Mouse (Mus musculus) lung, embryonic 16.5 days (tissue): ENCODE data around the gene Hnmt. TPM values are rescaled to one million over a fixed set of nuclear protein-coding genes. Genes with fewer than 3 reads are reported as not detected.
A peak's percentile ranks its signal among the peaks of the same experiment; 100 is the strongest.
"Not testable (repeated sequence)": the region's sequence is repeated elsewhere in the genome, so short reads cannot be mapped to it uniquely, and the experiment has no call there.

Experiments used
- ATAC-seq: fragments of 200-750 bp; cut with Nextera tagmentation; 2 replicates; pipeline ENCODE4 v1.8.0; 2017; ENCODE audit warnings: low read depth, mild to moderate bottlenecking, moderate library complexity
- H3K27ac ChIP-seq: fragments of 300-500 bp; sonication (generic); 2 replicates; pipeline ENCODE4 v1.5.1; 2014; ENCODE audit warnings: mild to moderate bottlenecking, control low read depth, low read length
- H3K27me3 ChIP-seq: fragments of 300-500 bp; sonication (generic); 2 replicates; pipeline ENCODE4 v1.6.1; 2014; ENCODE audit warnings: low read depth, low read length, mixed read lengths; ENCODE audit not compliant: control insufficient read depth, insufficient read depth
- H3K36me3 ChIP-seq: fragments of 300-500 bp; sonication (generic); 2 replicates; pipeline ENCODE4 v1.6.1; 2014; ENCODE audit warnings: low read length; ENCODE audit not compliant: control insufficient read depth, insufficient read depth
- H3K4me1 ChIP-seq: fragments of 300-500 bp; sonication (generic); replicated peaks from 2 replicates; pipeline ENCODE4 v1.6.1; 2014; ENCODE audit warnings: low read length, mixed read lengths; ENCODE audit not compliant: control insufficient read depth, insufficient read depth
- H3K4me2 ChIP-seq: fragments of 300-500 bp; sonication (generic); 2 replicates; pipeline ENCODE4 v1.6.1; 2014; ENCODE audit warnings: low read depth, low read length, control low read depth
- H3K4me3 ChIP-seq: fragments of 300-500 bp; sonication (generic); 2 replicates; pipeline ENCODE4 v1.5.1; 2014; ENCODE audit warnings: mild to moderate bottlenecking, low read length, control low read depth
- H3K9ac ChIP-seq: fragments of 300-500 bp; sonication (generic); 2 replicates; pipeline ENCODE4 v1.6.1; 2014; ENCODE audit warnings: low read length, control low read depth
- H3K9me3 ChIP-seq: fragments of 300-500 bp; sonication (generic); 2 replicates; pipeline ENCODE4 v1.6.1; 2016; ENCODE audit warnings: low read length; ENCODE audit not compliant: control insufficient read depth
- WGBS: fragments of 180-500 bp; shearing (Covaris S2); extraction: QIAGEN DNeasy Blood & Tissue Kit; methylation state at CpG from one replicate; pipeline ENCODE4 v1.1.7; 2014; 5-methylcytosine and 5-hydroxymethylcytosine counted together
- polyA plus RNA-seq: library from polyadenylated mRNA; unstranded; fragments of >200 nt; fragmentation: Nextera tagmentation; extraction: Ambion mirVana; gene quantifications from 2 replicates; pipeline ENCODE4 v1.2.1, GENCODE M21; 2015

The Hnmt gene
- polyA plus RNA-seq: 1.2 and 1.3 TPM in 2 replicates

DNA sequence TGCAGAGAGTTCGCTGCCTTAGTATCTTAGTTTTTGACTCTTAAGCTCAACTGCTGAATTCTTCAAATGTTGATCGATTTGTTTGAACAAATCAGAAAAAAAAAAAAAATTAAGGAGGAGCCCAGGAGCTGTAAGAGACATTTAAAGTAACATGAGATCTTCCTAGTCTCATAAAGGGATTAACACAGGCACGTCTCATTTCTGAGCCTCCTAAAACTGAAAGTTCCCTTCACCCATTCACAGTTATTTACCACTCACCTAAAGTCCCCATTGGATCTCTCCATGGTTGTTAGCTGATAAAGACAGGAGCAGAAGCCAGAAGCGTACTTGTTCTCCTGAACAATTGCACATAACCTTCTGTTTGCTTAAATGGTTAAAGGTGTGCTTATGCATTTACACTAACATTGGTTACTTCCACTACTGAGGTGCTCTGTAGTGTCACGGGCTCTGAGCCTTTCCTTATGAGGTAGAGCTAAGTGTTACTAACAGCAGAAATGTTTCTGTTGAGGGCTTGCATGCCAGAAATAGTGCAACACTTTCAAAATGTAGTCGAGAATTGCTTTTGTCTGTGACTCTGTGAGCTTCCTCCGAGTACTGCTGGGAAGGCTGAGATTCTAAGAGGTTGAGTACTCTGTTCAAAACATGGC lies at the start of gene Hnmt:
Gene Hnmt, minus strand, starts transcription at position 51 of the 647 bp plus-strand sequence.
- peak within 1 kb of the TSS; percentile 32 for H3K4me3 ChIP-seq
- peak within 1 kb of the TSS; percentile 36 for H3K9ac ChIP-seq
- no peaks in the 10 kb centered on the region for H3K9me3 ChIP-seq
- H3K27me3 ChIP-seq: no peaks in the 10 kb centered on the region
- WGBS: 29% methylated on average over 7 of the region's 7 CpGs
- no peak within 1 kb of the TSS for H3K27ac ChIP-seq
- no peaks in the 10 kb centered on the region for H3K4me1 ChIP-seq
- ATAC-seq: no peak
- no peaks in the 10 kb centered on the region for H3K36me3 ChIP-seq
- H3K4me2 ChIP-seq: peak within 1 kb of the TSS; percentile 50

DNA sequence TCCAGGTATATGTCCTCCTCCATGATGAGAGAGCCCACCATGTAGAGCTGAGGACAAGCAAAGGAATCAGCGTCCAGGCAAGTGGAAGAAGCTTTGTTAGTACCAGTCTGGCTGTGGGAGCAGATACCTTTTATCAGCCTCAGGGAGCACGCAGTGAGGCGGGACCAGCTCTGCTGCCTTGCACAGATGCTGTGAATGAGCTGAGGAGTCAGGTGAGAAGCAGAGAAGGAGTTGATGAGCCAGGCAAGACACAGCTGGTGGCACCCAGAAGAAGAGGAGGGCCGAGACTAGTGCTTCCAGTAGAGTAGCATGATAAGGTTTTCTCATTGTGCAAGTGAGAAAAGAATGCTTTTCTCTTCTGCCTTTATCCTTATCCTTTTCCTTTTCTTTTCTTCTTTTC lies 47.3 kb upstream of the Hnmt start, which contains the start of gene Tbpl2:
Gene Tbpl2, minus strand, starts transcription at position 101 of the 400 bp plus-strand sequence.
- ATAC-seq: no peak
- no peak within 1 kb of the TSS for H3K9ac ChIP-seq
- H3K9me3 ChIP-seq: no peaks in the 10 kb centered on the region
- H3K4me1 ChIP-seq: no peaks in the 10 kb centered on the region
- no peak within 1 kb of the TSS for H3K27ac ChIP-seq
- H3K4me3 ChIP-seq: no peak within 1 kb of the TSS
- H3K27me3 ChIP-seq: no peaks in the 10 kb centered on the region
- H3K4me2 ChIP-seq: no peak within 1 kb of the TSS
- H3K36me3 ChIP-seq: no peaks in the 10 kb centered on the region
- WGBS: 65% methylated on average over 4 of the region's 4 CpGs

DNA sequence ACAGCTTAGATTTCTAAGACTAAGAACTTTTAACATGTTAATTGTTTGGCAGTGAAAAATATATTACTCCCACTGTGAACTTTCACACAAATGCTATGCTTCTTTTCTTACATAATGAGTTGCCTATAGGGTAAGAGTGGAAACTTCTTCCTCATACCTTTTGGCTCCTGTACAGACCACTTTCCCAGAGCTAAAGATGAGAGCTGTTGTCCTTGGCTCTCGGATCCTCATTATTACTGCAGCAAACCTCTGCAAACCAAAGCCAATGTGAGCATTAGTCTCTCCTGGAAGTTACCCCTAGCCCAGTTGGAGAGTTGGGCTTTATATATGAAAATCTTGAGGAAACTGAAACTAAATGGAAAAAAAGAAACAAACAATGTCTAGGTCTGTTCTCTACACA lies 41.7 kb upstream of the Hnmt start:
- Histone ChIP-seq H3K4me2 (no peak overlapping the region), H3K4me3 (no peak overlapping the region), H3K4me1 (no peaks in the 10 kb centered on the region), H3K27ac (no peak overlapping the region), H3K36me3 (no peaks in the 10 kb centered on the region), H3K9me3 (no peaks in the 10 kb centered on the region), H3K27me3 (no peaks in the 10 kb centered on the region), H3K9ac (no peak overlapping the region)
- WGBS: 59% methylated on average over 1 of the region's 1 CpGs
- no peak for ATAC-seq

DNA sequence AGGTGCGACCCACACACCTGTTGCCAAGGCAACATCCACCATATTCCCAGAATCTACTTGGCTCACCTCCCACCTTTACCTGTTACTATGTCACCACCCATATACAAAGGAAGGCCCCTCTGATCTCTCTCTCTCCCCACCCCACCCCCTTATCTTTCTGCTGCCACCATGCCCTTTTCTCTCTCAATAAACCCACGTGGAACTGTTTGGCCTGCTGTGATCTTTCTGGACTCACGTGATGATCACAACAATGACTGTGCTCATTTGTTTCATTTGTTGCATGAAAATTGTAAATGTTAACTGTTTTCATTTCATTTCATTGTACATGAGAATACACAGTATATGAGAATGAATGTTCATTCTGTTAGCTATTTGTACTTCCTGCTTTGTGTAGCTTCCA lies 1.3 kb upstream of the Hnmt start:
- H3K4me3 ChIP-seq: no peak overlapping the region
- H3K4me2 ChIP-seq: no peak overlapping the region
- H3K9ac ChIP-seq: no peak overlapping the region
- ATAC-seq: no peak
- no peaks in the 10 kb centered on the region for H3K9me3 ChIP-seq
- H3K27ac ChIP-seq: no peak overlapping the region
- H3K27me3 ChIP-seq: no peaks in the 10 kb centered on the region
- H3K36me3 ChIP-seq: no peaks in the 10 kb centered on the region
- no peaks in the 10 kb centered on the region for H3K4me1 ChIP-seq
- 75% methylated on average over 3 of the region's 3 CpGs for WGBS

DNA sequence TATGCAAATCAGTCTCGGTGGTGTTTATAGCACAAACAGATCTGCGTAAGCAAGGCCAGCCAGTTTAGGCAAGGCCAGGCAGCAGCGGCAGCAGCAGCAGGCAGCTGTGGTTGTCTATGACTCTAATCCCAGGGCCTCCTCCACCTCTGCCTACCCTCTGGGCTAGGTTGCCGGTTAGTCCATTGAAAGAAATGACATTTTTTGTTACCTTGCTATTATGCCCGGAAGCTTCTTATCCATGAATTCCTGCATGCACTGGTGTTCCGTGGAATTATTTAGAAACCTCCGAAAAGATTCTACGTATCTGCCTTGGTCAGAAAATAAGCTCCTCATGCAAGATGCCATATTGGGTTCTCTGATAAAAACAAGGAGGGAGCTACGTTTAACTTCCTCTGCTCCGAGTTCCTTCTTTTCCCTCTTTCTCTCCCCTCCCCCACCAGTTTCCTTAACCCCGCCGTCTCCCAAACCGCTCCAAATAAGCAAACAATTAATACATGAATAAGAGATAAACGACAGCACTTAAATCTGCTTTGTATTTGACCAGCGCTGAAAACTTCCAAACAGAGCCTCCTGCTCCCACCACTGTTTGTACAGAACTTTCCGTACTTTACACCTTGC lies 605 bp downstream of the Hnmt start:
- Histone ChIP-seq H3K4me2 (peak overlapping the region; percentile 50), H3K27ac (no peak overlapping the region), H3K4me1 (no peaks in the 10 kb centered on the region), H3K9ac (peak overlapping the region; percentile 36), H3K9me3 (no peaks in the 10 kb centered on the region), H3K27me3 (no peaks in the 10 kb centered on the region), H3K4me3 (peak overlapping the region; percentile 32), H3K36me3 (no peaks in the 10 kb centered on the region)
- WGBS: 12% methylated on average over 16 of the region's 16 CpGs
- 0 out of 2 replicates have a peak, but pooled peaks have one; percentile 36 for ATAC-seq

DNA sequence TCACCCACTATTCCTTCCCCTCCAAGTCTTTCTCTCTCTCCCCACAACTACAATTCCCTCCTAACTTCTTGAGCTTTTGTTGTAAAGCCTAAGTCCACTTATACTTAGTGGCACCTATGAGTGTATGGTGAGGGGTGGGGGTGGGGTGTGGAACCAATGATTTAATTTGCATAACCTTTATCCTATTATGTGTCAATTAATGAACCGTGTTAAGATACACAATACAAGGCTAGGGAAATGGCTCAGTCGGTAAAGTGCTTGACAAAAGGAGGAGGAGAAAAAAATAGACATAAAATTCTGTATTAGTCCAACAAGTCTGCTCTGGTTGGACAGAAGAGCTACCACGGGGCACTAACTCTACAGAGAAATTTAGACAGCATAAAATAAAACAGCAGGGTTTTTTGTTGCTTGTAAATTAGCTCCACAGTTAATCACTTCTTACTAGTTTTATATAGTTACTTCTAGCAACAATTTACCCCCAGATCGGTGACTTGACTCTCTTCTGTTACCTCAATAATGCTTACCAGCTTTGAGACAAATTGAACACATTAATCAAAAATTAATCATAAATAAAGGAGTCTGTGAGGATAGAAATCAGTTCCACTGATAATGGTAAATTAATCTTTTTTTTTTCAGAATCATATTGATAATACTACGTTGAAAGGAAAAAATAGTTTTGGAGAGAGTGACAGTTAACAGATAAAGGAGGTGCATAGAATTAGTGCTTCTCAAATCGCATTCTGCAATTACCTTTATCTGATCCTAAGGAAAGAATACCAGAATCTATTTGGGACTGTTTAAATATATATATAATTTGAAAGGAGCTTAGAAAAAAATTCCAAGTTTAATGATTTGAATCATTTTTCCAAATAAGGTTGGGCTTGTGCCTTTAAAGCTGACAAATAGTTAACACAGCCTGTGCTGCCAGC lies 1.4 kb downstream of the Hnmt start:
- no peaks in the 10 kb centered on the region for H3K36me3 ChIP-seq
- H3K4me3 ChIP-seq: peak overlapping the region; percentile 32
- no peak overlapping the region for H3K27ac ChIP-seq
- no peaks in the 10 kb centered on the region for H3K9me3 ChIP-seq
- no peaks in the 10 kb centered on the region for H3K27me3 ChIP-seq
- WGBS: 57% methylated on average over 6 of the region's 6 CpGs
- no peak overlapping the region; the same call in 1 of the 2 replicates for H3K9ac ChIP-seq
- peak overlapping the region; percentile 50 for H3K4me2 ChIP-seq
- ATAC-seq: no peak
- no peaks in the 10 kb centered on the region for H3K4me1 ChIP-seq

DNA sequence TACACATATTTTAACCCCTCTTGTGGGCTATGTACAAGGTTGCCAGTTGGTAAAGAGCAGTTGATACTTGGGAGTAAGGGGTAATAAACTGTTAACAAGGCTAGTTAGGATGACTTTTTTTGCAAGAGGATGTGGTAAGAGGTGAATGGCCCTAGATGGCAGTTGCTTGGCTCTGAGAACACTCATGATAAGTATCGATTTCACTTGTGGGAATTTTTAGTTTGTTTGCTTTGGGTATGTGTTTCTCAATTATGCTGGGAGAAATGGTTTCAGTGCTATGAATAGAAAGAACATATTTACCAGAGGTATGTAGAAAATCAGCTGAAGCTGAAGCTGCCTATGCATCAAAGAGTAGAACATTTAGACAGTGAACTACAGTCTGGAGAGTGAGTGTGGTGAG lies 6.3 kb downstream of the Hnmt start:
- ATAC-seq: no peak
- no peak overlapping the region for H3K4me3 ChIP-seq

DNA sequence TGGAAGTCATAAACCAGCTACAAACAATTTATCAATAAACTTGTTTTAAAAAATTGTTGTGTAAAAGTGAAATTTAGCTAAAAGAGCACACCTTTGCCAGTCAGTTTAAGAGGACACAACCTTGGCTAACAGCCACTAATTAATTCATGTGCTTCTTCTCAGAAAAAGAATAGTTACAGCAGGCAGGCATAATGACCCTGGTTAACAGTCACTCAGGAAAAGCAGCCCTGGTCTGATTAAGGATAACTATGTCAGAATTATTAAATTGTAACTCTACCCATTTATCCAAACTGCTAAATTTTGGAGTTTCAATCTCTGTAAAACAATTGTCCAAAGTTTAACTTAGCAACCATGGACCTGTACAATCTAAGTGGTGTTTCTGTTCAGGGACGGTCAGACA lies 8.7 kb downstream of the Hnmt start:
- H3K4me2 ChIP-seq: no peak overlapping the region
- no peak overlapping the region for H3K27ac ChIP-seq
- H3K36me3 ChIP-seq: no peaks in the 10 kb centered on the region
- no peaks in the 10 kb centered on the region for H3K4me1 ChIP-seq
- H3K27me3 ChIP-seq: no peaks in the 10 kb centered on the region
- no peaks in the 10 kb centered on the region for H3K9me3 ChIP-seq
- no peak for ATAC-seq
- WGBS: 77% methylated on average over 1 of the region's 1 CpGs
- H3K9ac ChIP-seq: no peak overlapping the region
- H3K4me3 ChIP-seq: no peak overlapping the region

More for the DNA sequence above, 6.3 kb downstream of the Hnmt start:
- Histone ChIP-seq H3K9me3 (no peaks in the 10 kb centered on the region), H3K4me1 (no peaks in the 10 kb centered on the region), H3K27ac (no peak overlapping the region), H3K27me3 (no peaks in the 10 kb centered on the region), H3K9ac (no peak overlapping the region), H3K36me3 (no peaks in the 10 kb centered on the region), H3K4me2 (no peak overlapping the region)
- WGBS: 50% methylated on average over 1 of the region's 1 CpGs

DNA sequence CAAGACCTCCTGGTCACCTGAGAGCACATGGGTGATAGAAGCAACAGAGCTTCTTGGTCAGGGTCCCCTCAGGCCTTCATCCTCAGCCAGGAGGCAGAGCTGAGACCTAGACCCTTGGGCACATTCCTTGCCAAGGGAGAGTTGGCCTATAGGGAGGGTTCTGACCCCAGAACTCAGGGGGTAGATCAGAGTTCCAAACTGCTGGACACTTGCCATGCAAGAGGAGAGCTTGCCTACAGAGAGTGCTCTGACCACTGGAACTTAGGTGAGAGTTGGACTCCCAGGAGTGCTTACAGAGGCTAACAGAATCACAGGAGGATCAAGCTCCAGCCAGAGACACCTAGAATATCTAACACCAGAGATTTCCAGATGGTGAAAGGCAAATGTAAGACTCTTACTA lies 29.8 kb downstream of the Hnmt start:
- H3K4me2 ChIP-seq, H3K9me3 ChIP-seq, H3K27ac ChIP-seq, ATAC-seq, H3K9ac ChIP-seq, H3K36me3 ChIP-seq, H3K4me3 ChIP-seq, H3K27me3 ChIP-seq, H3K4me1 ChIP-seq: not testable (repeated sequence)
